Comparison of ENCODE assay signal across 9 mouse cellular contexts in the genomic region with DNA sequence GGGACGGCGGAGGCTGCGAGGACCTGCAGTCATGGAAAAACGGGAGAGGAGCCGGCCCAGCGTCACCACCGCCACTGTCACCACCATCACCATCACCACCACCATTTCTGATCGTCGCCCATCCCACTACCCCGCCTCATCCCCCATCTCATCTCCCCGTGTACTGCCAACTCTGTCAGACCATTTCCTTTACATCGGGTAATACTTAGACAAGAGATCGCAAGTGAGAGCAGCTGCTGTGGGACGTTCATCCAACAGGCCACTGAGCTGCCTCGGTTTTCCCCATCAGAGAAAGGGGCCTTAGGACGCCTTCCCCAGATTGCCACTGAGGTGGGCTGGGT. TPM values are rescaled to one million over a fixed set of nuclear protein-coding genes. Genes with fewer than 3 reads are reported as not detected.
DNase-seq lines count a peak whose midpoint lies in the region; ATAC-seq and TF ChIP-seq lines count a peak whose summit lies in the region.
"Had no signal": no experiment of that assay in that cellular context is flagged by ENCODE, and none has a peak within 500 bp of the region (broad histone marks: within the 10 kb centered on the region; RNA-seq: fewer than 3 reads in every experiment).

No protein-coding gene starts in this region.

- H3K36me3 ChIP-seq in heart, embryonic 10.5 days: no peaks in the 10 kb centered on the region
- H3K36me3 ChIP-seq in ES-E14 (ENCODE audit: control insufficient read depth, insufficient read depth, low read length, poor library complexity, severe bottlenecking): no peaks in the 10 kb centered on the region
- H3K36me3 ChIP-seq in forebrain, postnatal 0 days (ENCODE audit: insufficient read depth): no peaks in the 10 kb centered on the region
- H3K36me3 ChIP-seq in liver, embryonic 15.5 days (replicated peaks): no peaks in the 10 kb centered on the region

- H3K4me1 ChIP-seq in heart, embryonic 10.5 days: peaks cover 12% of the 10 kb centered on the region
- peaks cover 0 to 4% of the 10 kb centered on the region in 2 experiments; a peak in 1 of 4 replicates for H3K4me1 ChIP-seq in ES-E14 (ENCODE audit: control insufficient read depth in 2 of 2, insufficient read depth in 2 of 2, low read length in 2 of 2, poor library complexity in 1 of 2)
- peaks cover 5% of the 10 kb centered on the region; the same call in 1 of the 2 replicates for H3K4me1 ChIP-seq in forebrain, postnatal 0 days (ENCODE audit: insufficient read depth)
- H3K4me1 ChIP-seq in liver, embryonic 15.5 days (replicated peaks): no peaks in the 10 kb centered on the region

- ATAC-seq in forebrain, postnatal 0 days: peak; percentile 69
- no peak for ATAC-seq in liver, embryonic 15.5 days (ENCODE audit: insufficient read depth)

- H3K27me3 ChIP-seq in heart, embryonic 10.5 days (ENCODE audit: insufficient read depth, poor library complexity, severe bottlenecking): peaks cover 11% of the 10 kb centered on the region; the same call in 1 of the 2 replicates
- no peaks in the 10 kb centered on the region for H3K27me3 ChIP-seq in forebrain, postnatal 0 days (ENCODE audit: insufficient read depth, low read length)
- peaks cover 42% of the 10 kb centered on the region for H3K27me3 ChIP-seq in liver, embryonic 15.5 days

- peak overlapping the region; percentile 28; the same call in 1 of the 2 replicates for H3K9ac ChIP-seq in ES-E14 (ENCODE audit: insufficient read depth, low read depth, low read length, poor library complexity, severe bottlenecking)
- peak overlapping the region; percentile 97 for H3K9ac ChIP-seq in forebrain, postnatal 0 days
- no peak overlapping the region for H3K9ac ChIP-seq in liver, embryonic 15.5 days

- no peaks in the 10 kb centered on the region for H3K9me3 ChIP-seq in heart, embryonic 10.5 days
- H3K9me3 ChIP-seq in ES-E14 (ENCODE audit: control insufficient read depth, insufficient read depth, low read depth, low read length): no peaks in the 10 kb centered on the region
- H3K9me3 ChIP-seq in forebrain, postnatal 0 days (ENCODE audit: low read length): no peaks in the 10 kb centered on the region
- no peaks in the 10 kb centered on the region for H3K9me3 ChIP-seq in liver, embryonic 15.5 days (replicated peaks)

- peak overlapping the region; percentile 86 for H3K4me3 ChIP-seq in heart, embryonic 10.5 days
- peak overlapping the region; percentile 59 to 73 for H3K4me3 ChIP-seq in ES-E14 (ENCODE audit: insufficient read depth in 1 of 2, low read depth in 1 of 2, low read length in 2 of 2, poor library complexity in 1 of 2, severe bottlenecking in 1 of 2)
- H3K4me3 ChIP-seq in forebrain, postnatal 0 days (ENCODE audit: low read depth, low read length): peak overlapping the region; percentile 79
- H3K4me3 ChIP-seq in liver, embryonic 15.5 days (replicated peaks): peak overlapping the region; percentile 47

- TF ChIP-seq CTCF in forebrain, postnatal 0 days (IDR thresholded peaks at IDR 0.05; ENCODE audit: low read depth): no peak

- peak overlapping the region; percentile 76 for H3K4me2 ChIP-seq in forebrain, postnatal 0 days (ENCODE audit: low read depth)
- H3K4me2 ChIP-seq in liver, embryonic 15.5 days: peak overlapping the region; percentile 63

- WGBS in heart, embryonic 10.5 days: 2% methylated on average over 16 of the region's 16 CpGs
- WGBS in forebrain, postnatal 0 days: 4% methylated on average over 16 of the region's 16 CpGs
- WGBS in liver, embryonic 15.5 days (ENCODE audit: insufficient replicate concordance): 2% methylated on average over 16 of the region's 16 CpGs

- in situ Hi-C loops in ES-E14 (cut with MboI; ENCODE audit: low sequenced_read_pairs in 2 of 2, unreplicated experiment in 2 of 2): no loop called here

- DNase-seq in heart, embryonic 10.5 days (ENCODE audit: low spot score): no peak
- DNase-seq in heart, adult 8-10 months (ENCODE audit: low spot score): no peak
- no peak for DNase-seq in ES-E14 (ENCODE audit: low read depth, low spot score)
- peak; percentile 53 for DNase-seq in forebrain, postnatal 0 days
- no peak for DNase-seq in left cerebral cortex, adult 11 months (ENCODE audit: low spot score)
- DNase-seq in right cerebral cortex, postnatal 10 days (ENCODE audit: low spot score in 2 of 2): no peak
- no peak for DNase-seq in kidney, postnatal 36 days

- H3K27ac ChIP-seq in heart, embryonic 10.5 days: peak overlapping the region; percentile 93
- H3K27ac ChIP-seq in ES-E14 (ENCODE audit: insufficient read depth, low read depth, low read length, poor library complexity, severe bottlenecking): no peak overlapping the region
- peak overlapping the region; percentile 94 for H3K27ac ChIP-seq in forebrain, postnatal 0 days (ENCODE audit: low read depth, low read length)
- H3K27ac ChIP-seq in liver, embryonic 15.5 days (replicated peaks): no peak overlapping the region
- H3K27ac ChIP-seq: macrophage had no signal

TF ChIP-seq in ES-E14, 5 proteins besides CTCF, POLR2A, EP300 and RAD21:
- TF ChIP-seq ZC3H11A (IDR thresholded peaks at IDR 0.05; ENCODE audit: borderline replicate concordance, low read depth, low read length) (no peak), ZNF384 (IDR thresholded peaks at IDR 0.05; ENCODE audit: low read depth, low read length) (no peak), HCFC1 (IDR thresholded peaks at IDR 0.05; ENCODE audit: borderline replicate concordance, insufficient read depth, low read length) (no peak), CHD2 (IDR thresholded peaks at IDR 0.05; ENCODE audit: low read depth, low read length) (no peak), MAFK (IDR thresholded peaks at IDR 0.05; ENCODE audit: insufficient read depth, low read depth, low read length) (no peak)

RNA-seq across cellular contexts. Expression of gene Gpr45, which starts 0.8 kb away (rescaled TPM):
- polyA plus RNA-seq in heart, embryonic 10.5 days (2016; fragmentation: Nextera tagmentation; extraction: Ambion mirVana): 3.1 and 4.9 TPM in 2 replicates
- under 1 TPM; 0.12 to 0.60 (median 0.20) TPM for total RNA-seq in heart, adult 8-10 months (2022)
- total RNA-seq in ES-E14 (2012; rRNA removed): 0.58 and 0.89 TPM in 2 replicates
- 21.0 and 21.1 TPM in 2 replicates for total RNA-seq in forebrain, postnatal 0 days (2014; rRNA removed)
- 16.3 and 16.4 TPM in 2 replicates for polyA plus RNA-seq in forebrain, postnatal 0 days (2015; fragmentation: Nextera tagmentation; extraction: Ambion mirVana)
- polyA plus RNA-seq in liver, embryonic 15.5 days (2015; fragmentation: Nextera tagmentation; extraction: Ambion mirVana): 0.14 and 0.20 TPM in 2 replicates
- polyA plus RNA-seq: macrophage had no signal

Comparison
In these comparisons a context has a peak if more than half of its experiments do, and no peak if none do; other contexts are left out.
1. H3K27ac ChIP-seq: peak in heart, embryonic 10.5 days (single experiment) and forebrain, postnatal 0 days (single experiment); none in ES-E14 (single experiment) and liver, embryonic 15.5 days (single experiment).
2. RNA of gene Gpr45, which starts 0.8 kb away (total RNA-seq): 21.0 to 21.1 TPM in forebrain, postnatal 0 days; 0.58 to 0.89 TPM in ES-E14 and 0.12 to 0.60 TPM in heart, adult 8-10 months; every median in the first group is over 10 times any median in the second.
3. Peak in every context shown above with its lines, with median percentiles within 50 percentile points of each other: H3K4me3 ChIP-seq.